Mouse (Mus musculus) forebrain, embryonic 16.5 days (tissue): ENCODE results near the gene Arhgap10. TPM values are rescaled to one million over a fixed set of nuclear protein-coding genes. Genes with fewer than 3 reads are reported as not detected.
A peak's percentile ranks its signal among the peaks of the same experiment; 100 is the strongest.

Experiments
- ATAC-seq: fragments of 200-750 bp; cut with Nextera tagmentation; 2 replicates; pipeline ENCODE4 v1.8.0; 2017; ENCODE audit warnings: mild to moderate bottlenecking, moderate library complexity
- H3K27ac ChIP-seq: fragments of 300-500 bp; sonication (generic); 2 replicates; pipeline ENCODE4 v1.5.1; 2014; ENCODE audit warnings: low read length, control low read depth
- H3K27me3 ChIP-seq: fragments of 300-500 bp; sonication (generic); replicated peaks from 2 replicates; pipeline ENCODE4 v1.6.1; 2014; ENCODE audit warnings: low read length; ENCODE audit not compliant: control insufficient read depth, insufficient read depth
- H3K36me3 ChIP-seq: fragments of 300-500 bp; sonication (generic); 2 replicates; pipeline ENCODE4 v1.6.1; 2014; ENCODE audit not compliant: control insufficient read depth, insufficient read depth
- H3K4me1 ChIP-seq: fragments of 300-500 bp; sonication (generic); replicated peaks from 2 replicates; pipeline ENCODE4 v1.6.1; 2014; ENCODE audit warnings: low read length; ENCODE audit not compliant: control insufficient read depth, insufficient read depth
- H3K4me2 ChIP-seq: fragments of 300-500 bp; sonication (generic); 2 replicates; pipeline ENCODE4 v1.6.1; 2014; ENCODE audit warnings: mild to moderate bottlenecking, low read length, control low read depth
- H3K4me3 ChIP-seq: fragments of 300-500 bp; sonication (generic); replicated peaks from 2 replicates; pipeline ENCODE4 v1.5.1; 2014; ENCODE audit warnings: mild to moderate bottlenecking, low read length, control low read depth
- H3K9ac ChIP-seq: fragments of 300-500 bp; sonication (generic); replicated peaks from 2 replicates; pipeline ENCODE4 v1.6.1; 2014; ENCODE audit warnings: low read depth, low read length, control low read depth
- H3K9me3 ChIP-seq: fragments of 300-500 bp; sonication (generic); 2 replicates; pipeline ENCODE4 v1.6.1; 2016; ENCODE audit warnings: low read length; ENCODE audit not compliant: control insufficient read depth
- WGBS: fragments of 180-500 bp; shearing (Covaris S2); extraction: QIAGEN DNeasy Blood & Tissue Kit; methylation state at CpG from one replicate; pipeline ENCODE4 v1.1.7; 2014; 5-methylcytosine and 5-hydroxymethylcytosine counted together
- polyA plus RNA-seq: library from polyadenylated mRNA; unstranded; fragments of >200 nt; fragmentation: Nextera tagmentation; extraction: Ambion mirVana; gene quantifications from 2 replicates; pipeline ENCODE4 v1.2.1, GENCODE M21; 2015

Arhgap10 gene
- polyA plus RNA-seq, 1 experiment from 2014 or later, result 3.7 TPM

DNA sequence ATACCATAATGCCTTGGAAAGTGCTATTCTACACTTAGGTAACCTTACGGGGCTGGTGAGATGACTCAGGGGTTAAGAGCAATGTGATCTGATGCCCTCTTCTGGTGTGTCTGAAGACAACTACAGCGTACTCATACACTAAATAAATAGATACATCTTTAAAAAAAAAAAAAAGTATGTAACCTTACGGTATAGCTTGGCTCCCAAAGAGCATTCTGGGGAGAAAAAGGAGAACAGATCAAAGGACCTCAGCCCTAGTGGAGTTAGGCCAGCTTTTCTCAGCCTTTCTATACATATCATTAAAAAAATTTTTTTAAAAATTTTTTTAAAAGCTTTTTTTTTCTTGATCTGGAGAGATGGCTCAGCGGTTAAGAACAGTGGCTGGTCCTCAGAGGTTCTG, 2.8 kb upstream of the Arhgap10 start:
- Histone ChIP-seq H3K4me2 (no peak overlapping the region), H3K4me1 (peaks cover 12% of the 10 kb centered on the region), H3K27me3 (no peaks in the 10 kb centered on the region), H3K36me3 (no peaks in the 10 kb centered on the region), H3K4me3 (no peak overlapping the region), H3K9me3 (no peaks in the 10 kb centered on the region), H3K27ac (no peak overlapping the region), H3K9ac (no peak overlapping the region)
- ATAC-seq, result no peak
- WGBS, result 96% methylated on average over 4 of the region's 4 CpGs

DNA sequence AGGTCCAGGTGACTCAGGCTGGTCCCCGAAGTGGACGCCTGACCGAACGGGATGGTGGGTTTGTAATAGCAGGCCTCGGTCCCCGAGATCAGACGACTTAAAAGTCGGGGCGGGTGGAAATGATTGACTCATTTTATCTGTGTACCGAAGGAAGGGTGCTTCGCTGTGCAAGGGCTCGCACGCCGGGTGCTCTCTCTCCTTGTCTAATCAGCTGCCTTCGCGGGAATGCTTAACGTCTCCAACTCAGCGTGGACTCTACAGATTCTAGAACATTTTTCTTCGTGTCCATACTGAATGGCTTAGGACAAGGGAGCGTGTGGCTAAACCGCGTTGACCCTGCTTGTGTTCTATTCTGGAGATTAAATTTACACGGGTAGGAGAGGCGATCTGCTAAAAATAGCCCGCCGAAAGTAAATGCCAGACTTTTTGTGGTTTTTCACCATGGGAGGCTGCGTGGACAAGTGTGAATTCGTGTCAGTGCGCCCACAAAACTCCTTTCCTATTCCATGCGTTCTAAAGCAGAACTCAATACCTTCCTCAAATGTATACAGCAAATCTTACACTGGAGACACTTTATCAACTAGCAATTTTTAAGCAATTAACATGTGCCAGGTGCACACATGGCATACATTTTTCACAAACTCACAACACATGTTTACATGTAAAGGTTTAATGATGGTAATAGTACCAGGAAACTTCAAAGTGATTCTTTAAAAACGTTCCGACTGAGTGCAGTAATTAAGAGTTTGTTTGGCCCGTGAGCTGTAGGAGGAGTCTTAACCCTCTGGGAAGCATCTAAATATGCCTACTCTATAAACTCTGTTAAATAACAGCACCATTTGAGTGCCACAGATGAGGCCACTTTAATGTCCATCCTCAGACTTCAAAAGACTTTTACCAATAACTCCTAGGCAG, 705 bp upstream of the Arhgap10 start:
- ATAC-seq, result peak; percentile 72
- H3K4me3 ChIP-seq, result peak overlapping the region; percentile 79
- peaks cover 12% of the 10 kb centered on the region for H3K4me1 ChIP-seq
- H3K9ac ChIP-seq, result peak overlapping the region; percentile 70
- peak overlapping the region; percentile 95 for H3K4me2 ChIP-seq
- no peaks in the 10 kb centered on the region for H3K36me3 ChIP-seq
- no peaks in the 10 kb centered on the region for H3K9me3 ChIP-seq
- 4% methylated on average over 33 of the region's 33 CpGs for WGBS
- 0 out of 2 replicates have a peak, but pooled peaks cover 3% of the 10 kb centered on the region for H3K27me3 ChIP-seq
- H3K27ac ChIP-seq, result no peak overlapping the region

DNA sequence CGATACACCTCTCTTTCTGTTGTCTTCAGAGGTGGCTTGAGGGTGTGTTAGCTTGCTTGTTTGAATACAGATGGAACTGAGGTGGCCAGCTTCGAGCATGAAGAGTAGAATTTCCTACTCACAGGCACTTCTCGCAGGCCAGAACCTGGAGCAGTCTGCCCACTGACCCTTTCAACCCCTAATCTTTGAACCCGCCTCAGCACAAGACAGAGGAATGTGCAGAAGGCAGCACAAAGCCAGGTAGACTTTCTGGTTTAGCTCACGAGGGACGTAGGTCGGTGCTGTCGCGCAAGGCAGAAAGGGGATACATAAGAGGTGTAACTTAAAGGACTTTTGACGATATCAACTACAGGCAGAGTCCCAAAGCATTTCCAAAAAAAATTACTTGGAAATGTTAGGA, 908 bp downstream of the Arhgap10 start:
- Histone ChIP-seq H3K36me3 (no peaks in the 10 kb centered on the region), H3K9me3 (no peaks in the 10 kb centered on the region), H3K27me3 (0 out of 2 replicates have a peak, but pooled peaks cover 3% of the 10 kb centered on the region), H3K4me1 (peaks cover 12% of the 10 kb centered on the region), H3K4me3 (peak overlapping the region; percentile 79), H3K27ac (no peak overlapping the region), H3K4me2 (peak overlapping the region; percentile 95), H3K9ac (peak overlapping the region; percentile 70)
- WGBS, result 6% methylated on average over 10 of the region's 10 CpGs
- no peak for ATAC-seq

DNA sequence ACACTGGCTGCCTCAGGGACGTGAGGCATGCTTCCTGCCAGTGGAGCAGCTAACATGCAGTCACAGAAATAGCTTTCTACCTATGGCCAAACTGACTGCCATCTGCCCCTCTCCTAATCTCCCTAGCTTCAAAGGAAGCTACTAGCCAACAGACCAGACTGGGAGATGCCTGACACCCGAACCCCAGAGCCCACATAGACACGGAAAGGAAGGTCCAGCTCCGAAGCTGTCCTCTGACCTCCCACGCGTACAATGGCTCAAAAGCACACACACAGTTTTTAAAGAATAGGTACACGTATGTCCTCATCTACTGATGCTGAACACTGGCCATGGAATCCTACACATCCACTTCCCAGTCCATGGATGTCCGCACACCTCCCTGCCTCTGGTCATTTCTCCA, 2.0 kb downstream of the Arhgap10 start:
- H3K27me3 ChIP-seq, result 0 out of 2 replicates have a peak, but pooled peaks cover 3% of the 10 kb centered on the region
- ATAC-seq, result no peak
- H3K4me2 ChIP-seq, result no peak overlapping the region
- peaks cover 12% of the 10 kb centered on the region for H3K4me1 ChIP-seq
- no peaks in the 10 kb centered on the region for H3K36me3 ChIP-seq
- 89% methylated on average over 8 of the region's 8 CpGs for WGBS
- H3K4me3 ChIP-seq, result no peak overlapping the region
- H3K27ac ChIP-seq, result no peak overlapping the region
- no peaks in the 10 kb centered on the region for H3K9me3 ChIP-seq
- H3K9ac ChIP-seq, result no peak overlapping the region

DNA sequence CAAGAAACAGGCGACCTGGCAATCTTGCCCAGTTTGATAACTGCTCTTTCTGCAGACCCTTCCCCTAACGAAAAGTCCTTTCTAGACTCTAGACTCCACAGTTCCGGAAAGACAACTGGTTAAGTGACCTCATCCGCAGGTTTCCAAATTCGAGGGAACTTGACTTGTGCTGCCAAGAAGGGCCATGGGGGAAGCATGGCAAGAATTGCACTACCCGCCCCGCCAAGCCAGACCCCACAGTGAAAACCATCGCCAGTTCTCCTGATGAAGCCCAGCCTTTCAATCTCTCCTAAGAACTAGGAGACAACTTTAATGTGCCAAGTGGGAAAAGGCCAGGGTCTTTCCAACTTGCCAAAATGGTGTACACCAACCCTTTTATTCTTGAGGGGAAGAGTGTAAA, 2.6 kb downstream of the Arhgap10 start:
- Histone ChIP-seq H3K4me2 (no peak overlapping the region), H3K4me1 (peaks cover 12% of the 10 kb centered on the region)

DNA sequence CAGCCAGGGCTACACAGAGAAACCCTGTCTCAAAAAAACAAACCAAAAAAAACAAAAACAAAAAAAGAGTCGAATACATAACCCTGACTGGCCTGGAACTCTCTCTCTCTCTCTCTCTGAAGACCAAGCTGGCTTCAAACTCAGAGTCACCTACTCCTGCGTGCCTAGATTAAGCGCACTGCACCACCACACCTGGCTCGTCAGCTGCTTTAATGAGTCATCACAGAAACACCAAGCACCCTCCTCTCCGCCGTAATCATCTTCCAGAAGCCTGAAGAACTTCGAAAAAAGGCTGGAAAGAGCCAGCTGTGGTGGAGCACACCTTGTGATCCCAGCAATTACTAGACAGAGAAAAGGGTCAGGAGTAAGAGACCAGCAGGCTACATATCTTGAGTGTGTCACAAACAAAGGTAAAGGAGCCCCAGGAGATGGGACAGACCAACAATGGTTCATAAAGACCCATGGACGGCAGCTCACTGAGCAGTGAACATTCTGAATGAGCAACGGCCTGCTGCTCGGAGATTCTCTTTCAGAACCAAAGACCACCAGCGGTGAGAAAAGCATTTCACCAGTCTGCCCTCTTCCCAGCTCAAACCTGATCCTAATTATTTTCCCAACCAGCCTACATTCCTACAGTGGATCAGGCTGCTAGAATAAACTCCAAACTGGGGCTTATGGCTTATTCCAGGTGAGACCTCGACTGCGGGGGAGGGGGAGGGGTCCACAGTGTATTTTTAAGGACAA, 5.8 kb downstream of the Arhgap10 start:
- 16% methylated on average over 13 of the region's 13 CpGs for WGBS
- Histone ChIP-seq H3K27ac (no peak overlapping the region), H3K9me3 (no peaks in the 10 kb centered on the region), H3K36me3 (no peaks in the 10 kb centered on the region), H3K9ac (no peak overlapping the region), H3K4me3 (no peak overlapping the region), H3K4me1 (peaks cover 6% of the 10 kb centered on the region), H3K27me3 (0 out of 2 replicates have a peak, but pooled peaks cover 3% of the 10 kb centered on the region), H3K4me2 (no peak overlapping the region)
- no peak for ATAC-seq

More for the DNA sequence above, 2.6 kb downstream of the Arhgap10 start:
- Histone ChIP-seq H3K27me3 (0 out of 2 replicates have a peak, but pooled peaks cover 3% of the 10 kb centered on the region), H3K36me3 (no peaks in the 10 kb centered on the region), H3K27ac (no peak overlapping the region), H3K9me3 (no peaks in the 10 kb centered on the region), H3K4me3 (no peak overlapping the region), H3K9ac (no peak overlapping the region)
- ATAC-seq, result no peak
- 93% methylated on average over 8 of the region's 8 CpGs for WGBS

DNA sequence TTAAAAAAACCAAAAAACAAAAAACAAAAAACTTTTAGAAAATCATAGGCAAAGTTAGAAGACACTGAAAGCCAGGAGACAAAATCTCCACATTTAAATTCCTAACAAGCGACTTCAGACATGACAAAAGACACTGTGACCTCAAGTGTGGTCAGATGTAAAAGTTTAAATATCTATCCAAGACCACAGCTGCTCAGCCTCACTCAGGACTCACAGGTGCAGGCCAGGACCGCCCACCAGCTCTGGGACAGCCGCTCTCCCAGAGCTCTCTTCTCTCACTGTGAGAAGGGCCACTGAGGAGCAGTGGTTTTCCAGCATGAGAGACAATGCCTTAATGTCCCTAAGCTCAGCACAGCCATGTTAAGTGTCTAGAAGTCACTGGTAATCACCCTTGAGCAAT, 7.3 kb downstream of the Arhgap10 start:
- Histone ChIP-seq H3K36me3 (no peaks in the 10 kb centered on the region), H3K4me2 (no peak overlapping the region), H3K27ac (no peak overlapping the region), H3K9ac (no peak overlapping the region), H3K4me3 (no peak overlapping the region), H3K27me3 (0 out of 2 replicates have a peak, but pooled peaks cover 3% of the 10 kb centered on the region), H3K4me1 (no peaks in the 10 kb centered on the region), H3K9me3 (no peaks in the 10 kb centered on the region)
- no peak for ATAC-seq
- 85% methylated on average over 3 of the region's 3 CpGs for whole genome bisulfite sequencing

DNA sequence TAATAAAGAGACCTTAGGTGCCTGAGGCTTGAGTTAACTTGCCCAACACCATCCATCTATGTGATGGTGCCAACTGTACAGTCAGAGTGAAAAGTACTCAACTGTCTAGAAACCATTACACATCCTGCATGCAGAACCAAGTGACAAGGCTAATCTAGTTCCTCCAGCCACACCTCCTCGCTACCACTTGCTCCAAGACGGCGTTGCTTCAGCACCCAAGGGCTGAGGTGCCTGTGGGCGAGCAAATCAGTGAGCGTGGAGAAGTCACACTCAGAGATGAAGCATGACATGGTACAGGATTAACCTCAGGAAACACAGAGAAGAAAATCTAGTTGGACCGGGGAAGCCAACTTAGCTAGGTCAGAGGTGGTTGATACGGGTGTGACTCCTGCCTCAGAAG, 8.7 kb downstream of the Arhgap10 start:
- H3K9ac ChIP-seq, result no peak overlapping the region
- no peaks in the 10 kb centered on the region for H3K36me3 ChIP-seq
- no peak overlapping the region for H3K27ac ChIP-seq
- no peak overlapping the region for H3K4me2 ChIP-seq
- no peak overlapping the region for H3K4me3 ChIP-seq
- H3K4me1 ChIP-seq, result no peaks in the 10 kb centered on the region
- ATAC-seq, result no peak
- H3K9me3 ChIP-seq, result no peaks in the 10 kb centered on the region
- 95% methylated on average over 7 of the region's 7 CpGs for WGBS
- H3K27me3 ChIP-seq, result no peaks in the 10 kb centered on the region

DNA sequence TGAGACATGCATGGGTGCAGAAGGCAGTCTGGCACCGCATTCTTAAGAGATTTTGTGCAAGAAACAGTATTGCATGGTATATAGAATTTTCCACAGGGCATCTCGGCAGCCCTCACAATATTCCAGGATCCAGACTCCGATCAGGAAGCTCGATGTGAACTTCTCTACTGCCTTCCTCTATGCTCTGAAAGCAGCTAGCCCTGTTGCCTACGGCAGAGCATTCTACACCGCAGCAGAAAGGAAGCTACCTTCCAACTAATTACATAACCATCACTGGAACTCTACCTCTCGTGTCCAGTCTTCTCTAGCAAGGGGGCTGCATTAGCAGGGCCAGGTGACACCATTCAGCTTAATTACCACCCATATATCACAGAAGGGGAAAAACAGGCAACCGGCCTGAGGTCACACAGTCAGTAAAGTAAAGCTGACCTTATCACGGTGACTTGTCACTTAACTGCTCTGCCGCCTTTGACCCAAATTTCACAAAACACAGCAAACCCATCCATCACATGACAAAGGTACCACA, 10.2 kb downstream of the Arhgap10 start:
- H3K36me3 ChIP-seq, result no peaks in the 10 kb centered on the region
- no peaks in the 10 kb centered on the region for H3K9me3 ChIP-seq
- no peaks in the 10 kb centered on the region for H3K4me1 ChIP-seq
- H3K4me3 ChIP-seq, result no peak overlapping the region
- ATAC-seq, result no peak
- H3K4me2 ChIP-seq, result no peak overlapping the region
- WGBS, result 90% methylated on average over 10 of the region's 10 CpGs
- no peak overlapping the region for H3K27ac ChIP-seq
- no peaks in the 10 kb centered on the region for H3K27me3 ChIP-seq
- H3K9ac ChIP-seq, result no peak overlapping the region
